Mouse (Mus musculus): ENCODE results near the gene Cpm.
"Not testable (repeated sequence)": the region's sequence is repeated elsewhere in the genome, so short reads cannot be mapped to it uniquely, and the experiment has no call there.

Cpm gene

GRCm38 (mm10) chr10:117724136-117724718 lies 94.9 kb downstream of the Cpm start:
- DNase-seq (ENCODE audit: low spot score) = no peak

- DNase-seq (ENCODE audit: low spot score) = no peak
Measured at GRCm38 (mm10) chr10:117724804-117725361, 95.6 kb downstream of the Cpm start.

GRCm38 (mm10) chr10:117725671-117726070 lies 96.4 kb downstream of the Cpm start:
- DNase-seq (ENCODE audit: low spot score) = no peak

GRCm38 (mm10) chr10:117726350-117726749 lies 97.0 kb downstream of the Cpm start:
- no peak for DNase-seq (ENCODE audit: low spot score)

DNA sequence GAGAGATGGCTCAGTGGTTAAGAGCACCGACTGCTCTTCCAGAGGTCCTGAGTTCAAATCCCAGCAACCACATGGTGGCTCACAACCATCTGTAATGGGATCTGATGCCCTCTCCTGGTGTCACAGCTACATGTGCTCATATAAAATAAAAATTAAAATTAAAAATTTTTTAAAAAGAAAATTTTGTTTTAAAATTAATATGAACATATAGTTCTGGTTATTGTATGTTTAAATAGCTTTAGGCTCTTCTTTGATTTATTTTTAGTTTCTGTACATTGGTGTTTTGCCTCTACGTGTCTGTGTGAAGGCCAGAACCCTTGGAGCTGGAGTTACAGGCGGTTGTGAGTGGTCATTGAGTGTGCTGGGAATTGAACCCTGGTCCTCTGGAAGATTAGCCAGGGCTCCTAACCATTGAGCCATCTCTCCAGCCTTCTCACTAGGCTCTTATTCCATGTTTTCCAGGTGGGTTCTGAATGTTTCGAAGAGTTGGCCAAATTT lies 97.6 kb downstream of the Cpm start:
- no peak for DNase-seq (ENCODE audit: low spot score)

DNA sequence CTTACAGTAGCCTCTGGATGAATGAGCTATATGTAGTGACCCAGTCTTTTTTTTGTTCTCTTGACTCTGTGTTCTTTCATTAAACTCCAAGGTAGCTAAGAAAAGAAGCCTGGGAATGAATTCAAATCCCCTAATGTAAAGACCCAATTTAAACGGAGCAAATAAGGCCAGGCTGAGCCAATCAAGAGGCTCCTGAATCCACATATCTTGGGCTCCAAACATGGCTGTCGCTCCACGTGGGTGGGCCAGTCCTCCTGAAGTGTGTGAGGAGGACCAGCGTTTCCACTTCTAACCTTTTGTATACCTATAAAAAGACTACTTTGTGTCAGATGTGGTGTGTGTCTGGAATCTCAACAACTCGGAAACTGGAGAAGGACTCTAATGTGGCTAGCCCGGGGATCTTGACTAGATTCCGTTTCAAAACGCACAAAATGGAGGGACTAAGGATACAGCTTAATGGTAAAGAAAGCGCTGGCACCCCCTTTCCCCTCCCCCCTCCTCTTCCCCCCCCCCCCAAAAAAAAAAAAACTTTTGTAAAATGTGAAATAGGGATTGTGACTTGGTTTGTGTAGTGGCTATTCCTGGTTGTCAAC lies 98.3 kb downstream of the Cpm start:
- DNase-seq (ENCODE audit: low spot score) = no peak

GRCm38 (mm10) chr10:117728574-117728973 lies 99.3 kb downstream of the Cpm start:
- no peak for DNase-seq (ENCODE audit: low spot score)

DNA sequence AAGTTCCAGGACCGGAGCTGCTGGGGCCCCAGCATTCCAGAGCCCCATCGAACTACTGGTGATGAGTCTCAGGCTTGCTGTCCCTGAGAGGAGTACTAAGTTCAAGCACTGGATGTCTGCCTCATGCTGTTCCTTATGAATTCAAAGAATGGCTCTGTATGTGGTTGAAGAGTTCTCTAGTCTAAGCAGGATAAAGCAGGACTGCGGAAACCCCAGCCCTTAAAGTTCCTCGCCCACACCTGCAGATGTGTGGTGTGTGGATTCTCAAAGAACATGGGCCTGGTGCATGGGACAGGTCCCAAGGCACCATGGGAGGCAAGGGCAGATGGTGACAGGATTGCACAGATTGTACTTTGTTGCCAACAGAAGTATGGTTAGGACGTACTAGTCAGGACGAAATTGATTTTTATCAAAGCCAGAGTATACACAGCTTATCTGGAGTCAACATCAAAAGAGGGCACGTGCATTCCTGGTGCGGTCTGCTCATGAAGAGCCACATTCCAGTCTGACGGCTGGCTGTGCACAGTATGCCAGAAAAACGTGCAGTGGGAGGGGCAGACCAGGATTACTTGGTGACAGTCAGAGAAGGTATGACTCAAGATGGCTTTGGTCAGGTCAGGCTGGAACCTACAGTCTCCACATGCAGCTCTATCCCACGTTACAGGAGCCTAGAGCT lies 100.0 kb downstream of the Cpm start:
- no peak for DNase-seq (ENCODE audit: low spot score)

- DNase-seq (ENCODE audit: low spot score) = no peak
Measured at GRCm38 (mm10) chr10:117730140-117730539, 100.8 kb downstream of the Cpm start.

DNA sequence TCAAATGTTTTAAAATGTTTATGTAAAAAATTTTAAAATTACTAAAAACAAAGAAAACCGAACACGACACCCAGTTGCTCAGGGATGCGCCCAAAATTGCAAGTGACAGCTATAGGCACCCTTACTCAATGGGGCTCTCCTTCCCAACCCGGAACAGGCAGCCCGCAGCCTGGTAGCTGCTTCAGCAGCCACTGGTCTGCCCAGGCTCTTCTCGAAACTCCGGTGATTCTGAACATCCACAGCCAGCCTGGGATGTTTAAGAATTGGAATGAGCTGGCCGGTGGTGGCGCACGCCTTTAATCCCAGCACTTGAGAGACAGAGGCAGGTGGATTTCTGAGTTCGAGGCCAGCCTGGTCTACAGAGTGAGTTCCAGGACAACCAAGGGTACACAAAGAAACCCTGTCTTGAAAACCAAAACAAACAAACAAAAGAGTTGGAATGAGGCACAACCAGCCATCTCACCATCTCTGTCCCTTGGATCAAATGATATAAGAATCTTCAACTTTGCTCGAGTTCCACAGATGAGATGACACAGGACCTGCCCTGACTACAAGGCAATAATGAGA lies 101.4 kb downstream of the Cpm start:
- no peak for DNase-seq (ENCODE audit: low spot score)

DNA sequence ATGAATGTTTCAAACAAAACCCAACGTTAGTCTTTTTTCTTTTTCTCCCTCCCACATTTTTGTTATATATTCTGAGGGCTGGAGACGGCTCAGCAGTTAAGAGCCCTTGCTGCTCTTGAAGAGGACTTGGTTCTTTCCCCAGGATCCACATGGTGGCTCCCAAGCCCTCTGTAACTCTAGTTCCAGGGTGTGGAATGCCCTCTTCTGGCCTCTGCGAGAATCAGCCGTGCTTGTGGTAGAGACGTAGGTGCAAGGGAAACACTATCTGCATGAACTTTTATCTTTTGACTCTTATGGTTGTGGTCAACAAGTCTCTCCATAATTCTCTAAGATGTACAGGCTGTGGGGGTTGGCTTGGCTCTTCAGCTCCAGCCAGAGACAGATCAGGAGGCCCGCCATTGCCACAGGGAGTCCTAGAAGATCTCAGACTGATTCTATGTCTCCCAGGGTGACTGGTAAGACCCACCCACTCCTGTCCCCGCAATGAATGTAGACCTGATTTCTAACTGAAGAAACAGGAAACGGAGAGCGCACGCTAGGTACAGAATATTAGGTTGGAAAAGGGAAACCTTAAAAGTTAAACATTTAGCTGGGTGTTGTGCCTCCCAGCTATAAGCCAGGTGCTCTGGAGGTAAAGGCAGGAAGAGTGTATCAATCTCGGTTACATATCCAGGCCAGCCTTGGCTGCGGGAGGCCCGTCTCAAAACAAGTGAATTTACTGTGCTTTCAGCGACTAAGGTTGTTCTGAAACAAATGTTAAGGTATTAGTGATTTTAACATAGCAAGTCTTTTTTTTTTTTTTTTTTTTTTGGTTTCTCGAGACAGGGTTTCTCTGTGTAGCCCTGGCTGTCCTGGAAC lies 102.2 kb downstream of the Cpm start:
- DNase-seq (ENCODE audit: low spot score) = peak; percentile 63

- no peak for DNase-seq (ENCODE audit: low spot score)
Measured at GRCm38 (mm10) chr10:117732184-117732583, 102.9 kb downstream of the Cpm start.

DNA sequence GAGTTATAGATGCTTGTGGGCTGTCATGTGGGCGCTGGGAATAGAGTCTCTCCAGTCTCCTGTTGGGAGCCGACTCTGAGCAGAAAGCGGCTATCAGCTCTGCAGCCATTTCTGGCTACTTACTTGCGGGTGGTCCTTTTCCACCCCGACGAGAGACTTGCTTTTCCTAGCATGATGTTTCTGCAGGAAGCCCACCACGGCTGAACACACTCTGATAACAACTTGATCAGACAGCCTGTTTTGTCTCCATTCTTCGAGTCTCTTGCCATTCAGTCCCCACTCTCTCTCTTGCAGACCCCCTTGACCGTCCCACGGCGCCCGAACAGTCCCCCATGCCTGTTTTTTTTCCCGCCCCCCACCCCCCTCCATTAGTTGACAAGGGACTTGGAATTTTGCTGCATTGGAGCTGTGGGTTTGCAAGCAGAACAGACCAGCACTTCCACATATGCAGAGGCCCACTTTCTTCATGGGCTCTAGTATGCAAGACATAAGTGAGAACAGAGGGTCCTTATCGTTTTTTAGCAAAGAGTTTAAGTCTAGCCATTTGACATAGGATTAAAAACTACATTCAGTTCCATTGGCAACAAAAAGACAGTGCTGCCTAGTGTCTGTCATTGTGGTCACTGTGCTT lies 103.8 kb downstream of the Cpm start:
- no peak for DNase-seq (ENCODE audit: low spot score)

DNA sequence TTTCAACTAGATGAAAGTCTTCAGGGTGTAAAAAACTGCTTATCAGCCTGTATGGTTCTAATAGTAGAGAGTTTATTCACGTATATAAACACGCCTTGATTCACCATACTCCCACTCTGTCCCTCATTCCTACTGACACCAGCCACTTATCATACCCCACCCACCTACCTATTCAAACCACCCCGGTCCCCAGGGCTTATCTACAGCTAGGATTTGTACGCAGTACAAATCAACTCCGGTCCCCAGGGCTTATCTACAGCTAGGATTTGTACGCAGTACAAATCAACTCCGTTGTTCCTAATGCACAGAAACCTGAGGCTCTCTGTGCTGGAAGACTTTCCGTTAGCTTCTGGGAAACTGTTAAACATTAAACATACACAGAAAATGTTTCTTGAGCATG lies 104.3 kb downstream of the Cpm start:
- DNase-seq (ENCODE audit: low spot score) = not testable (repeated sequence)

GRCm38 (mm10) chr10:117734104-117734852 lies 105.0 kb downstream of the Cpm start:
- not testable (repeated sequence) for DNase-seq (ENCODE audit: low spot score)

DNA sequence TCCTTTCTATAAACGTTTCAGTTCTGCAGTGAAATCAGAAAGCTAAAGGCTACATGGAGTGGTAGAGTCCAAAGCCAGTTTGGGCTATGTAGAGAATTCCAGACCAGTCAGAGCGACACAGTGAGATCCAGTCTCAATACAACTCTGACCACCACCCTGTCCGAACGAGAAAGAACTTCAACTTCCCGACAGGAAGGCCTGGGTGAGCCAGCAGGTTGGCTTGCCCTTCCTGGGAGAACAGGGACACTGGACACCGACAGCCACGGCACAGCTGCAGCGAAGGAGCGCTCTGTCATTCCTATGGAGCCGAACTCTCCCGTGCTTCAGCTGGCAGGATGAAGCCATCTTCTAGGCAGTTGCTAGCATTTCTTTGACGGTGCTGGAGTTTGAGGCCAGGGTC lies 106.1 kb downstream of the Cpm start:
- DNase-seq (ENCODE audit: low spot score) = not testable (repeated sequence)

DNA sequence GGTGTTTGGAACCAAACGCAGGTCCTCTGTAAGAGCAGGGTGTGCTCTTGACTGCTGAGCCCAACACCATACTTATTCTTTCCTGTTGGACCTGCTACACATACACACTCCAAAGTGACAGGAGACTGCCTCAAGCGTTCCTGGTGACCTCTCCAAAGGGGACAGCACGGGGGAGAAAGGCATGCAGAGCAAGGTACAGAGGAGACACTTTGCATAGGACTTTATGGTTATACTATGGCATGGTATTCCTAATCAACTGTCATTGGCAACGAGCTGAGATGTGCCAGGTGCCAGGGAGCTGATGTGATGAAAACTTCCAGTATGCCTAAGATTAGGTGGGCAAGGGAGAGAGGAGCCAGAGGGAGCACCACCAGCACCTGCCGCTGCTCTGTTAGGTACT lies 107.3 kb downstream of the Cpm start:
- DNase-seq (ENCODE audit: low spot score) = no peak
